Comparison of ENCODE assay signal across 30 mouse cellular contexts in the genomic region with DNA sequence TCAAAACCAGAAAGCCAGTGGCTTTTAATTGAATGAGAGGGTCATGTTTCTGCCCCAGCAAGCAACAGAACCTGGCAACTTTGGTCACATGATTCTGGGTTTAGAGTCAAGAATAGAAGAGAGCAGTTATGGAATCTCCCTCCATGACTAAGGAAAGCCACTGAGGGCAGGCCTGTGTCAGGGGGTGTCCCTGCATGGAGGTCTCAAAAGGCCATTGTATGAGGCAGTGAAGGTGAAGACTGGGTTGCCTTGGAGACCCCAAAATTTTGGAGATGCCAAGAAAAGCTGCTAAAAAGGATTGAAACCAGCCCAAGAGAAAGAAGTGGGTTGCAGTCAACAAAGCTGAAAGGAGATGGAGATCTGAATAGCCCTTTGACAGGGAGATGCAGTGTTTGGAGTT. TPM values are rescaled to one million over a fixed set of nuclear protein-coding genes. Genes with fewer than 3 reads are reported as not detected.
"Had no signal": no experiment of that assay in that cellular context is flagged by ENCODE, and none has a peak within 500 bp of the region (broad histone marks: within the 10 kb centered on the region; RNA-seq: fewer than 3 reads in every experiment).

No protein-coding gene starts in this region.

- H3K36me3 ChIP-seq: liver, embryonic 13.5 days; midbrain, embryonic 15.5 days; neural tube, embryonic 13.5 days; stomach, embryonic 15.5 days had no signal

- H3K27ac ChIP-seq: left cerebral cortex, adult 2 months; liver, embryonic 13.5 days; midbrain, embryonic 15.5 days; neural tube, embryonic 13.5 days; stomach, embryonic 15.5 days had no signal

- H3K9ac ChIP-seq: liver, embryonic 13.5 days; midbrain, embryonic 15.5 days; neural tube, embryonic 13.5 days; stomach, embryonic 15.5 days had no signal

- ATAC-seq: midbrain, embryonic 15.5 days had no signal

- H3K4me3 ChIP-seq: left cerebral cortex, adult 2 months; liver, embryonic 13.5 days; midbrain, embryonic 15.5 days; myocyte; neural tube, embryonic 13.5 days; stomach, embryonic 15.5 days had no signal

- H3K4me2 ChIP-seq: liver, embryonic 13.5 days; midbrain, embryonic 11.5 days; midbrain, embryonic 15.5 days; neural tube, embryonic 13.5 days; stomach, embryonic 15.5 days had no signal

- DNase-seq: kidney, postnatal 14 days; kidney, postnatal 4 days; layer of hippocampus, adult 9-11 months; layer of hippocampus, postnatal 36 days; liver, embryonic 13.5 days; lung, adult 2 months; lung, postnatal 14 days; lung, postnatal 4 days; retina, postnatal 1 day; right cerebral cortex, postnatal 25 days; spleen, adult 18-20 months; thymus, postnatal 25 days had no signal

- H3K9me3 ChIP-seq: liver, embryonic 13.5 days; midbrain, embryonic 15.5 days; neural tube, embryonic 13.5 days; stomach, embryonic 15.5 days had no signal

- H3K27me3 ChIP-seq: liver, embryonic 13.5 days; midbrain, embryonic 15.5 days; neural tube, embryonic 13.5 days; stomach, embryonic 15.5 days had no signal

- H3K4me1 ChIP-seq: liver, embryonic 13.5 days; stomach, embryonic 15.5 days had no signal

RNA-seq across cellular contexts. Expression of gene Prps1l1, which starts 21.2 kb away (rescaled TPM):
- total RNA-seq: layer of hippocampus, adult 18-20 months; layer of hippocampus, postnatal 36 days; left cerebral cortex, adult 2 months; left cerebral cortex, postnatal 10 days; left cerebral cortex, postnatal 36 days; liver, adult 2 months; megakaryocyte-erythroid progenitor cell, adult 5-6 weeks; monocyte, adult 5-6 weeks had no signal
- polyA plus RNA-seq: kidney, embryonic 16.5 days; limb, embryonic 11.5 days; limb, embryonic 14.5 days; liver, adult 2 months; liver, embryonic 16.5 days; lung, adult 2 months; lung, embryonic 16.5 days; midbrain, embryonic 11.5 days; midbrain, embryonic 15.5 days; myocyte; neural tube, embryonic 13.5 days; stomach, embryonic 15.5 days; thymus, postnatal 0 days had no signal
